Mouse (Mus musculus): Measurements from ENCODE around the gene Gng12.

GRCm38 (mm10) chr6:66924315-66924965 is 28.2 kb downstream of the Gng12 start:
- TF ChIP-seq CTCF (IDR thresholded peaks at IDR 0.05; ENCODE audit: insufficient read depth, low read length) (no peak), POLR2A (IDR thresholded peaks at IDR 0.05; ENCODE audit: borderline replicate concordance, extremely low read depth, low read depth, low read length) (no peak)

All from lung, adult 2 months (tissue).